Mouse (Mus musculus) CD4-positive, CD25-positive, alpha-beta regulatory T cell, adult 9 weeks (primary cell): ENCODE data around the gene Lmf1. TPM values are rescaled to one million over a fixed set of nuclear protein-coding genes. Genes with fewer than 3 reads are reported as not detected.

Experiments used
- polyA plus RNA-seq: library from polyadenylated mRNA; unstranded; fragments of 100-300 nt; shearing (Covaris generic); gene quantifications from one replicate; pipeline ENCODE4 v1.2.1, GENCODE M21; 2017

Gene Lmf1
- polyA plus RNA-seq, result 29.4 TPM

GRCm38 (mm10) chr17:25578920-25579319, at the start of gene Lmf1:
TSS of gene Lmf1 (plus strand) at chr17:25579085.

GRCm38 (mm10) chr17:25570648-25571452, 8.0 kb upstream of the Lmf1 start, which contains the start of gene Sox8:
TSS of gene Sox8 (minus strand) at chr17:25570686.

Other genes starting within 250 kb of the Lmf1 start
- gene Tpsab1, start 233.5 kb upstream of the Lmf1 start, polyA plus RNA-seq, result not detected
- gene Tpsb2, start 212.8 kb upstream of the Lmf1 start, polyA plus RNA-seq, result not detected
- gene Tpsg1, start 209.8 kb upstream of the Lmf1 start, polyA plus RNA-seq, result not detected
- gene Cacna1h, start 145.3 kb upstream of the Lmf1 start, polyA plus RNA-seq, result not detected
- not detected for gene Tekt4, start 124.5 kb upstream of the Lmf1 start, polyA plus RNA-seq
- not detected for gene Sstr5, start 81.8 kb upstream of the Lmf1 start, polyA plus RNA-seq
- gene Sox8, start 8.4 kb upstream of the Lmf1 start, polyA plus RNA-seq, result not detected
- gene Gng13, start 138.1 kb downstream of the Lmf1 start, polyA plus RNA-seq, result not detected
- 5.8 TPM for gene Chtf18, start 148.3 kb downstream of the Lmf1 start, polyA plus RNA-seq
- 20.1 TPM for gene Rpusd1, start 148.6 kb downstream of the Lmf1 start, polyA plus RNA-seq
- not detected for gene Mslnl, start 157.0 kb downstream of the Lmf1 start, polyA plus RNA-seq
- gene Msln, start 175.3 kb downstream of the Lmf1 start, polyA plus RNA-seq, result not detected
- 29.9 TPM for gene Narfl, start 194.7 kb downstream of the Lmf1 start, polyA plus RNA-seq
- 59.1 TPM for gene Haghl, start 206.6 kb downstream of the Lmf1 start, polyA plus RNA-seq
- 0.52 TPM for gene Ccdc78, start 207.5 kb downstream of the Lmf1 start, polyA plus RNA-seq
- gene Fam173a, start 213.8 kb downstream of the Lmf1 start, polyA plus RNA-seq, result 259 TPM
- gene AC134908.4, start 216.6 kb downstream of the Lmf1 start, polyA plus RNA-seq, result not detected
- gene Metrn, start 218.1 kb downstream of the Lmf1 start, polyA plus RNA-seq, result 7.7 TPM
- not detected for gene Fbxl16, start 230.0 kb downstream of the Lmf1 start, polyA plus RNA-seq
- gene Wdr24, start 244.5 kb downstream of the Lmf1 start, polyA plus RNA-seq, result 46.8 TPM
- 44.0 TPM for gene Jmjd8, start 249.8 kb downstream of the Lmf1 start, polyA plus RNA-seq